Mouse (Mus musculus): ENCODE results near the gene Ddx41.
A peak's percentile ranks its signal among the peaks of the same experiment; 100 is the strongest.

DNA sequence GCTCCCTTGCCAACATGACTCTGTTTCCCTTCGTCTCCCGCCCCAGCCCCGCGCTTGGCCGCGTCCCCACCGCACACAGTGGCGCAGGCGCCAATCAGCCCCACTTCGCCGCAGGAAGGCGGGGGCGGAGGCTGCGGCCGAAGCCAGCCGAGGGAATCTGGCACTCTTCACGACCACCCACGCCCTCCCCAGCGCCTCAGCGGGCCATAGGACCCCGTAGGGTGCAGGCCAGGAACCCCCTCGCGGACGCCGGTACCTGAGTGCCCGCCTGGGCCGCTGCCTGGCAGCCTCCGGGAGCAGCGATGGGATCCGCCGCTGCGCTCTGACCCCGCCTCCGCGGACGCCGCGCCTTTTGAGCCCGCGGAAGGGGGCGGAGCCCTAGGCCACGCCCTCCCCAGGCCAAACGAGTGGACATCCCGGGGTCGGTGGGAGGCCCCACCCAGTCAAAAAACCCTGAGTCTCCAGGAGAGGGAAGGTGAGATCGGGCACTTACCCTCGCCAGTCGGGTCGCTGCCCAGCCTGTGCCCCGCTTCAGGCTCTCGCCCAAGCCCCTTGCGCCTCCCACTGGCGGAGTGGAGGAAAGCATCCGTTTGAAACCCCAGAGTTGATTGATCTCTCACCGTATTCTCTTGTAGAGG lies 23.2 kb downstream of the Ddx41 start, which contains the start of gene Pdlim7:
- TF ChIP-seq CTCF (IDR thresholded peaks at IDR 0.05; ENCODE audit: low read depth) (peak; percentile 79), EP300 (IDR thresholded peaks at IDR 0.05; ENCODE audit: low read depth) (no peak)

Data from heart, postnatal 0 days (tissue).